Mouse (Mus musculus): ENCODE data around the gene Camta1. TPM values are rescaled to one million over a fixed set of nuclear protein-coding genes. Genes with fewer than 3 reads are reported as not detected.
"Not testable (repeated sequence)": the region's sequence is repeated elsewhere in the genome, so short reads cannot be mapped to it uniquely, and the experiment has no call there.

Gene Camta1
- polyA plus RNA-seq, 1 experiment = 124 TPM

GRCm38 (mm10) chr4:150898716-150899365, 962.8 kb downstream of the Camta1 start:
- peak in 1 of 2 experiments; percentile 66 for DNase-seq (ENCODE audit: extremely low spot score in 1 of 2, low spot score in 1 of 2)

- no peak for DNase-seq (ENCODE audit: extremely low spot score in 1 of 2, low spot score in 1 of 2)
Measured at GRCm38 (mm10) chr4:150896896-150897624, 964.6 kb downstream of the Camta1 start.

GRCm38 (mm10) chr4:150894718-150895501, 966.8 kb downstream of the Camta1 start:
- DNase-seq (ENCODE audit: extremely low spot score in 1 of 2, low spot score in 1 of 2) = no peak

- no peak for DNase-seq (ENCODE audit: extremely low spot score in 1 of 2, low spot score in 1 of 2)
Measured at GRCm38 (mm10) chr4:150891308-150891707, 970.4 kb downstream of the Camta1 start.

- no peak for DNase-seq (ENCODE audit: extremely low spot score in 1 of 2, low spot score in 1 of 2)
Measured at GRCm38 (mm10) chr4:150889955-150890315, 971.7 kb downstream of the Camta1 start.

GRCm38 (mm10) chr4:150889273-150889954, 972.3 kb downstream of the Camta1 start:
- no peak for DNase-seq (ENCODE audit: extremely low spot score in 1 of 2, low spot score in 1 of 2)

- DNase-seq (ENCODE audit: extremely low spot score in 1 of 2, low spot score in 1 of 2) = no peak
Measured at GRCm38 (mm10) chr4:150888492-150888891, 973.2 kb downstream of the Camta1 start.

GRCm38 (mm10) chr4:150887903-150888302, 973.8 kb downstream of the Camta1 start:
- DNase-seq (ENCODE audit: extremely low spot score in 1 of 2, low spot score in 1 of 2) = no peak

- DNase-seq (ENCODE audit: extremely low spot score in 1 of 2, low spot score in 1 of 2) = no peak
Measured at GRCm38 (mm10) chr4:150882632-150883031, 979.0 kb downstream of the Camta1 start.

GRCm38 (mm10) chr4:150880364-150880763, 981.3 kb downstream of the Camta1 start:
- DNase-seq (ENCODE audit: extremely low spot score in 1 of 2, low spot score in 1 of 2) = no peak

GRCm38 (mm10) chr4:150879631-150880030, 982.0 kb downstream of the Camta1 start:
- no peak for DNase-seq (ENCODE audit: extremely low spot score in 1 of 2, low spot score in 1 of 2)

- no peak for DNase-seq (ENCODE audit: extremely low spot score in 1 of 2, low spot score in 1 of 2)
Measured at GRCm38 (mm10) chr4:150875393-150875792, 986.3 kb downstream of the Camta1 start.

GRCm38 (mm10) chr4:150874416-150874815, 987.3 kb downstream of the Camta1 start:
- DNase-seq (ENCODE audit: extremely low spot score in 1 of 2, low spot score in 1 of 2) = not testable (repeated sequence)

- no peak for DNase-seq (ENCODE audit: extremely low spot score in 1 of 2, low spot score in 1 of 2)
Measured at GRCm38 (mm10) chr4:150872681-150873080, 989.0 kb downstream of the Camta1 start.

GRCm38 (mm10) chr4:150872139-150872651, 989.5 kb downstream of the Camta1 start:
- DNase-seq (ENCODE audit: extremely low spot score in 1 of 2, low spot score in 1 of 2) = no peak

GRCm38 (mm10) chr4:150871392-150872138, 990.1 kb downstream of the Camta1 start:
- DNase-seq (ENCODE audit: extremely low spot score in 1 of 2, low spot score in 1 of 2) = no peak

- no peak for DNase-seq (ENCODE audit: extremely low spot score in 1 of 2, low spot score in 1 of 2)
Measured at GRCm38 (mm10) chr4:150870963-150871391, 990.7 kb downstream of the Camta1 start.

- no peak for DNase-seq (ENCODE audit: extremely low spot score in 1 of 2, low spot score in 1 of 2)
Measured at GRCm38 (mm10) chr4:150869276-150870197, 992.1 kb downstream of the Camta1 start.

GRCm38 (mm10) chr4:150868859-150869258, 992.8 kb downstream of the Camta1 start:
- DNase-seq (ENCODE audit: extremely low spot score in 1 of 2, low spot score in 1 of 2) = no peak
